Mouse (Mus musculus) spleen, adult 12 weeks (tissue): ENCODE data around the gene Nme7.
A peak's percentile ranks its signal among the peaks of the same experiment; 100 is the strongest.

Experiments
- DNase-seq: peaks from one replicate; pipeline ENCODE4 v3.0.0; 2022; ENCODE audit warnings: low spot score

The Nme7 gene

GRCm38 (mm10) chr1:164436749-164437148 lies 132.8 kb downstream of the Nme7 start:
- no peak for DNase-seq

GRCm38 (mm10) chr1:164440230-164440629 lies 136.3 kb downstream of the Nme7 start:
- DNase-seq = no peak

GRCm38 (mm10) chr1:164440708-164441407 lies 136.9 kb downstream of the Nme7 start:
- no peak for DNase-seq

- no peak for DNase-seq
These were observed 137.6 kb downstream of the Nme7 start for GRCm38 (mm10) chr1:164441408-164441974.

GRCm38 (mm10) chr1:164445620-164446162 lies 141.8 kb downstream of the Nme7 start:
- DNase-seq = no peak

- DNase-seq = no peak
These were observed 142.6 kb downstream of the Nme7 start for GRCm38 (mm10) chr1:164446535-164446934.

- DNase-seq = no peak
These were observed 143.6 kb downstream of the Nme7 start for GRCm38 (mm10) chr1:164447521-164447920.

GRCm38 (mm10) chr1:164449626-164450025 lies 145.7 kb downstream of the Nme7 start:
- DNase-seq = no peak

GRCm38 (mm10) chr1:164450231-164450630 lies 146.3 kb downstream of the Nme7 start:
- no peak for DNase-seq

- no peak for DNase-seq
These were observed 146.7 kb downstream of the Nme7 start for GRCm38 (mm10) chr1:164450644-164451043.

- no peak for DNase-seq
These were observed 147.4 kb downstream of the Nme7 start for GRCm38 (mm10) chr1:164451346-164451745.

- DNase-seq = no peak
These were observed 148.7 kb downstream of the Nme7 start for GRCm38 (mm10) chr1:164452580-164452979.

- no peak for DNase-seq
These were observed 149.2 kb downstream of the Nme7 start for GRCm38 (mm10) chr1:164453146-164453545.

- no peak for DNase-seq
These were observed 149.8 kb downstream of the Nme7 start for GRCm38 (mm10) chr1:164453739-164454138.

- DNase-seq = no peak
These were observed 151.0 kb downstream of the Nme7 start for GRCm38 (mm10) chr1:164454747-164455400.

- no peak for DNase-seq
These were observed 151.7 kb downstream of the Nme7 start for GRCm38 (mm10) chr1:164455614-164456013.

- no peak for DNase-seq
These were observed 152.1 kb downstream of the Nme7 start for GRCm38 (mm10) chr1:164456065-164456464.

- no peak for DNase-seq
These were observed 152.8 kb downstream of the Nme7 start for GRCm38 (mm10) chr1:164456731-164457130.

- DNase-seq = peak; percentile 6
These were observed 153.8 kb downstream of the Nme7 start for GRCm38 (mm10) chr1:164457531-164458244.

- peak; percentile 54 for DNase-seq
These were observed 154.3 kb downstream of the Nme7 start, which contains the start of gene Atp1b1 for GRCm38 (mm10) chr1:164458245-164458613. Gene Atp1b1 (minus strand): TSS chr1:164458355.

GRCm38 (mm10) chr1:164458621-164459051 lies 154.7 kb downstream of the Nme7 start:
- no peak for DNase-seq
